Mouse (Mus musculus): ENCODE data around the gene Sgtb. TPM values are rescaled to one million over a fixed set of nuclear protein-coding genes. Genes with fewer than 3 reads are reported as not detected.

Gene Sgtb
- 1 to 10 TPM; 1.2 to 1.6 TPM for total RNA-seq (2021)
- long read RNA-seq, experiment 1, partial matches to known transcripts, result 0 of 1 reads
- long read RNA-seq, experiment 1, other reads (novel, unspliced or antisense), result 1 of 1 reads
- long read RNA-seq, experiment 2, partial matches to known transcripts, result 0 of 2 reads
- long read RNA-seq, experiment 2, other reads (novel, unspliced or antisense), result 1 of 2 reads

DNA sequence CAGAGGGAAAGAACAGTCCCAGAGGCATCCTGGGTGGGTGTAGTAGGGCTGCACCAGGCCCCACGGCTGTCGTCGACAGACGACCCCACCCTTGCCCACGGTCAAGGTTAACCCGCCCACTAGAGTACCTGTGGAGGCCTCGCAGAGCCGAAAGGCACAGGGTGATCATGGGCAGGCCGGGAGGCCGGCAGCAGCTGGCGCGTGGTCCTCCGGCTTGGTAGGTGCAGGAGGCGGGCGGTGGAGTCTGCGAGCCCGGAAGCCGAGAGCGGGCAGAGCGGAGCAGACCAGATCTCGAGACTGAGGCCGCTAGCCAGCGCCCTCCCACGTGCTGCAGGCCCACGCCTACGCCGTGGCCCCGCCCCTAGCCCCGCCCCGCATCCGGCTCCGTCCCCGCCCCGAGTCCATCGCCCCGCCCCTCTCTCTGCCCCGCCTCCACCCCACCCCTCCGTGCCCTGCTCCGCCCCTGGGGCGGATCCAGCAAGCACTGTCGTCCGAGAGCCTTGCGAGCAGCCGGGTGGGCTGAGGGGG lies at the start of gene Sgtb, which contains the start of gene Nln:
Gene Sgtb, plus strand, starts transcription at position 454 of the 528 bp plus-strand sequence.
Gene Nln, minus strand, starts transcription at position 327 of the 528 bp plus-strand sequence.
- peak; percentile 86 for DNase-seq

- no peak for DNase-seq
Observed at GRCm38 (mm10) chr13:104060231-104060630, 49.3 kb upstream of the Sgtb start.

GRCm38 (mm10) chr13:104061975-104062750 lies 47.4 kb upstream of the Sgtb start:
- DNase-seq, result no peak

- DNase-seq, result no peak
Observed at GRCm38 (mm10) chr13:104063061-104063460, 46.5 kb upstream of the Sgtb start.

GRCm38 (mm10) chr13:104065649-104066347 lies 43.7 kb upstream of the Sgtb start:
- DNase-seq, result no peak

DNA sequence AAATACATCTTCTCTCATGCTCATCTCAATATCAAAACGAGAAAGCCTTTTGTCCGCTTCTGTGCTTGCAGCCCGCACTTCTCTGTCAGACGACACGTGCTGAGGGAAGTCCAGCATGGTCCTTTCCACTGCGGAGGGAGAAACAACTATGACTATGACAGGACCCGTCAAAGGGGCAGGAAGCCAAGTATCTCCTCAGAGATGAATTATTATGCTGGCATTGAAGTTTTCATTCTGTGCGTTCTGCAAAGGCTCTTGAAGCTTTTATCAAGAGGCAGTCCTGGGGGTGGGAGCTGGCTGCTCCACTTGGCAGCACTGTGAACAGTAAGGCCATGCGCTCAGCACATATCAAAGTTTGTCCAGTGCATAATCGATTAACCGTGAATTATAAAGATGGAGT lies 40.3 kb upstream of the Sgtb start:
- no peak for DNase-seq

DNA sequence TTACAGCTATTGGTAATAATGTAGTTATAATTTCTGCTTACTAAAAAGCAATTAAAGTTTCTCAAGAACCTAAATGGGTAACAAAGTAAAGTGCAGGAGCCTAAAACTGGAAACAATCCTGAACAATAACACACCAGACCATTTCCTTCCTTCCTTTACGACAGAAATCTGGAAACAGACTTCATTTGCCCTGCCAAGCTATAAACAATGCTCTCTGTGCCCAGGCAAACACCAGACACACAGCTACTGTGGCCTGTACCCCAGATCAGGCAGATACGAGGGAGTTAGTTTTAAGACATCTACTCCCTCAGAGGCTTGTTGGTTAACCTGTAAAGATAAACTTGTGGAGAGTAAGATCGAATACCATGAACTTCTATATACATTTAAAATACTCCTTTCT lies 38.8 kb upstream of the Sgtb start:
- no peak for DNase-seq

DNA sequence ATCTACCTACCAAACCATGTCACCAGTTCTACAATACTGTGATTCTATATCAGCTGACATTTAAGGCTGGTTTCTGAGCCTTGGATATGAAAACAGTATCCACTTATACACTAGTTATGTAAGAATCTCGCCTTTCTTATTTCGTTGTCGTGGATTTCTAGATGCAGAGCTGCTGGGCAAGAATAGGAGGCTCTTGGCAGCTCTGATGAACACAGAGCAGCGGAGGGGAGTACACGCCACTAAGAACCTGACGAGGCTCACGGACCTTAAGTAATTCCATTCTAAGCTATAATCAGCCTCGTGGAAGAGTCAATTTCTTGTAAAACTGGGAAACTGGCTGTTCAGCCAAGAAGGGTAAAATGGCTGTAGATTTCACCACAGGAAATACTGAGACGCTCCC lies 37.2 kb upstream of the Sgtb start:
- DNase-seq, result no peak

DNA sequence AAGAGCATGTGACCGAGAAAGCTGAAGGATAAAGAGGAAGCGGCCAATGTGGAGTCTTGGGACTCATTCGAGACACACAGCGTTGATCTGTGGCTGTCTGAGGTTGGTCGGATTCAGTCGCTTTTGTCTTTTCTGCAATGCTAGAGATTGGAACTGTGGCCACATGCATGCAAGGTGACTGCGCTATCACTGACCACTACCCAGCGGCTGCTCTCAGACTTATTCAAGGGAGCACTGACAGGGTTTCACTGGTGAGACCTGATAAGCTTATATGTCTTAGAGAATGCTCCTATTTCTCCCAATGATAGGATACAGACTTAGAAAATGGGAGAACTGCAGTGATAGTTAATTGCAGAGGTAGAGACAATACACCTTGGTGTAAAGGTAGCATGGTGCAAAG lies 35.3 kb upstream of the Sgtb start:
- no peak for DNase-seq

GRCm38 (mm10) chr13:104074731-104075130 lies 34.8 kb upstream of the Sgtb start:
- peak; percentile 60 for DNase-seq

DNA sequence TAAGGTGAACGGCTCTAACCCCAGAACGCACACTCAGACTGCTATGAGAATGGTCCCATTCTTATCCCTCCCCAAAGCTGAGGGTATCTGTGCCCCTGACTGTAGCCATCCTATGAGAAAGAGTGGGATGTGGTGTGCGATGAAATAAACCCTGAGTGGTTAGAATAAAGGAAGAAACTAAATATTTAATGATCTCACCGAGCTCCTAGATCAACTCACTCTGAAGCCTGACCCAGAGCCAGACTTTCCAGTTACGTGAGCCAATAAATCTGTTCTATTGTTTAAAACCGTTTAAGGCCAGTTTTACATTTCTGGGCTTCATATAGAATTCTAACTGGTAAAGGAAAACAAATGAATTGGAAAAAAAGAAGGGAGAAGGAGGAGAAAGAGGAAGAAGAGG lies 32.5 kb upstream of the Sgtb start:
- DNase-seq, result no peak

- DNase-seq, result no peak
Observed at GRCm38 (mm10) chr13:104082504-104082903, 27.0 kb upstream of the Sgtb start.

- no peak for DNase-seq
Observed at GRCm38 (mm10) chr13:104084600-104084999, 24.9 kb upstream of the Sgtb start.

GRCm38 (mm10) chr13:104089387-104089786 lies 20.2 kb upstream of the Sgtb start:
- peak; percentile 24 for DNase-seq

DNA sequence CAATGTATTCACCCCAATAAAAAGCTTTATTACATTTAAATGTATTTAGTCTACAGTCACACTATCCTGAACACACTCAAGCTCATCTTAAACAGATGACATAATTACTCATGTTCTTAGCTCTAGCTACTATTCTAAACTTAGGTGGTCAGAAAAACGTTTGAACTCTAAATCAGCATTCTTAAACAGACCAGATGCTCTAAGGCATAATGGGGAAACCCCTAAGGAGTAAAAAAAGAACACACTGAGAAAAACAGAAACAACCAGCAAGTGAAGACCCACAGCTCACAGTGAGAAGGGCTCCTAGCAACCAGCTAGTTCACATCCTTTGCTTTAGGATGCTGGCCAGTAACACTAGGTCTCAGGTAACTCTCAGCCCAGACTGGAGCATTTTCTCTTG lies 17.8 kb upstream of the Sgtb start:
- DNase-seq, result no peak

GRCm38 (mm10) chr13:104094531-104095385 lies 14.8 kb upstream of the Sgtb start:
- DNase-seq, result no peak

GRCm38 (mm10) chr13:104095955-104096354 lies 13.6 kb upstream of the Sgtb start:
- DNase-seq, result no peak

- DNase-seq, result no peak
Observed at GRCm38 (mm10) chr13:104097190-104097589, 12.4 kb upstream of the Sgtb start.

GRCm38 (mm10) chr13:104100416-104100815 lies 9.1 kb upstream of the Sgtb start:
- no peak for DNase-seq

DNA sequence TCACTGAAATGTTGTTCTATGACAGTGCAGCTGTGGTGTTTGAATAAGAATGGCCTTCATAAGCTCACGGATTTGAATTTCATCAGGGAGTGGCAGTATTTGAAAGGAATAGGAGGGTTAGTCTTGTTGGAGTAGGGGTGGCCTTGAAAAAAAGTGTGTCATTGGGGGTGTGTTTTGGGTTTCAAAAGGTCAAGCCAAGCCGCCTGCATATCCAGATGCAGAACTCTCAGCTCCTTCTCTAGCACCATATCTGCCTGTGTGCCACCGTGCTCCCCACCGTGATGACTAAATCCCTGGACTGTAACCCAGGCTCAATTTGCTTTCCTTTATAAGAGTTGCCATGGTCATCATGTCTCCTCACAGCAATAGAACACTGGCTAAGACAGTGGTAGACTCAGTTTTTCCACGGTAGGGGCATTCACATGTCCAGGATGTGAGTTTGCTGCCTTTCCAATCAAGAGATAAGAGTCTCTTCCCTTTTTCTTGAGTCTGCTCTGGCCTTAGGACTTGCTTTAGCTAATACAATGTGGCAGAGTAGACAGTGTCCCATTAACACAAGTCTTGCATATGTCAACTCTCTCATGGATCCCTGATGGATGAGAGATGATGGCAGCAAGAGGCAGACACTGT lies 7.8 kb upstream of the Sgtb start:
- no peak for DNase-seq

DNA sequence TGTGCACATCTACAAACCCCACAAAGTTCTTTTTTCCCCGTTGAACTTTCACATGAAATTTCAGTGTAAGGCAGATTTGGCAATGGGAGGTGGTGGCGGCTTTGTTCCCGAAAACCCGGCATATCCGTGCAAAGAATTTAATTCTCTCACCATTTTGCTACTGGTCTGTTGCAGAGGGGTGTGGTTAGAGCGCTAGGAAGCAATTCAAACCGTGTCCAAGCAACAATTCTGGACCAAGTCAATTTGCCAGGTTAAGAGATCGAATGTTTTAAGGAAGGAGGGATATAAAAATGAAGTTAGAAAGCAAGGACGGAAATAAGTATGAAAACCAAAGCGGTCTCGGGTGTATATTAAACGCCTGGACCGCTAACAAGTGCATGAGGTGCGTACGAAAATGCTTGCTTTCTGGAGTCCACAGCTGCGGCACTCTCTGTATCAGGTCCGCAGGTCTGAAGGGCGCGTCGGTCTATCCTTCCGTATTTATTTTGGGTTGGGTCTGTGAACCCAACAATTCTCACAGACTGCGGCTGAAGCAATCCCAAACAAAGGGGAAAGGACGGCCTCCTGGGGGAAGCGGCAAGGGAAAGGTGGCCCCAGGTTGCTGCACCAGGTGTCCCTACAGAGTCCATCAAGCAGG lies 772 bp upstream of the Sgtb start:
- no peak for DNase-seq

All from gastrocnemius, postnatal 10 days (tissue).